Mouse (Mus musculus) hindbrain, postnatal 0 days (tissue): Measurements from ENCODE around the gene Gmnn. TPM values are rescaled to one million over a fixed set of nuclear protein-coding genes. Genes with fewer than 3 reads are reported as not detected.
A peak's percentile ranks its signal among the peaks of the same experiment; 100 is the strongest.

Source experiments
- ATAC-seq: fragments of 200-750 bp; cut with Nextera tagmentation; 2 replicates; pipeline ENCODE4 v1.8.0; 2017; ENCODE audit warnings: mild to moderate bottlenecking, moderate TSS enrichment, moderate library complexity
- DNase-seq: peaks from one replicate; pipeline ENCODE4 v3.0.0-alpha.2; 2015; ENCODE audit warnings: low spot score
- H3K27ac ChIP-seq: fragments of 300-500 bp; sonication (generic); 2 replicates; pipeline ENCODE4 v1.5.1; 2014; ENCODE audit warnings: mild to moderate bottlenecking
- H3K27me3 ChIP-seq: fragments of 300-500 bp; sonication (generic); 2 replicates; pipeline ENCODE4 v1.6.1; 2014; ENCODE audit warnings: low read length, mixed read lengths; ENCODE audit not compliant: insufficient read depth
- H3K36me3 ChIP-seq: fragments of 300-500 bp; sonication (generic); 2 replicates; pipeline ENCODE4 v1.6.1; 2014; ENCODE audit warnings: low read length, mixed read lengths; ENCODE audit not compliant: insufficient read depth
- H3K4me1 ChIP-seq: fragments of 300-500 bp; sonication (generic); 2 replicates; pipeline ENCODE4 v1.6.1; 2014; ENCODE audit warnings: antibody characterized with exemption, low read length, mixed read lengths; ENCODE audit not compliant: insufficient read depth
- H3K4me2 ChIP-seq: fragments of 300-500 bp; sonication (generic); 2 replicates; pipeline ENCODE4 v1.6.1; 2014; ENCODE audit warnings: low read depth, mild to moderate bottlenecking, low read length, moderate library complexity, mixed read lengths
- H3K4me3 ChIP-seq: fragments of 300-500 bp; sonication (generic); 2 replicates; pipeline ENCODE4 v1.5.1; 2014; ENCODE audit warnings: low read length
- H3K9ac ChIP-seq: fragments of 300-500 bp; sonication (generic); replicated peaks from 2 replicates; pipeline ENCODE4 v1.6.1; 2014; ENCODE audit warnings: mild to moderate bottlenecking, low read length, moderate library complexity, mixed read lengths
- H3K9me3 ChIP-seq: fragments of 300-500 bp; sonication (generic); 2 replicates; pipeline ENCODE4 v1.6.1; 2016; ENCODE audit warnings: low read length, mixed read lengths
- CTCF ChIP-seq: IDR thresholded peaks from 2 replicates; pipeline ENCODE4 v1.5.1; 2016; ENCODE audit warnings: antibody characterized with exemption, control low read depth, low read depth
- WGBS: fragments of 180-500 bp; shearing (Covaris S2); extraction: QIAGEN DNeasy Blood & Tissue Kit; methylation state at CpG from one replicate; pipeline ENCODE4 v1.1.7; 2014; 5-methylcytosine and 5-hydroxymethylcytosine counted together
- polyA plus RNA-seq: library from polyadenylated mRNA; unstranded; fragments of >200 nt; fragmentation: Nextera tagmentation; extraction: Ambion mirVana; gene quantifications from 2 replicates; pipeline ENCODE4 v1.2.1, GENCODE M21; 2015
- total RNA-seq: library from RNA; depleted of rRNA; stranded (reverse); fragments of >200 nt; gene quantifications from 2 replicates; pipeline ENCODE4 v1.2.3, GENCODE M21; 2014

Gmnn gene
- total and polyA plus RNA-seq, 2 experiments from 2014 or later = 4.7 to 23.4 TPM

GRCm38 (mm10) chr13:24762254-24762653 lies 531 bp upstream of the Gmnn start:
- H3K27me3 ChIP-seq = no peaks in the 10 kb centered on the region
- 45% methylated on average over 4 of the region's 4 CpGs for WGBS
- H3K9me3 ChIP-seq = no peaks in the 10 kb centered on the region
- H3K36me3 ChIP-seq = no peaks in the 10 kb centered on the region
- H3K4me2 ChIP-seq = peak overlapping the region; percentile 81
- DNase-seq = no peak
- peak overlapping the region; percentile 45; the same call in 1 of the 2 replicates for H3K9ac ChIP-seq
- TF ChIP-seq CTCF = no peak
- no peak overlapping the region for H3K27ac ChIP-seq
- H3K4me3 ChIP-seq = peak overlapping the region; percentile 84
- 0 out of 2 replicates have a peak, but pooled peaks have one; percentile 5 for ATAC-seq
- no peaks in the 10 kb centered on the region for H3K4me1 ChIP-seq

GRCm38 (mm10) chr13:24761083-24761402 lies 680 bp downstream of the Gmnn start:
- no peaks in the 10 kb centered on the region for H3K27me3 ChIP-seq
- no peak for TF ChIP-seq CTCF
- 7% methylated on average over 10 of the region's 10 CpGs for WGBS
- H3K9me3 ChIP-seq = no peaks in the 10 kb centered on the region
- ATAC-seq (no peak; the same call in 1 of the 2 replicates), DNase-seq (no peak)
- peak overlapping the region; percentile 81 for H3K4me2 ChIP-seq
- peak overlapping the region; percentile 84 for H3K4me3 ChIP-seq
- H3K27ac ChIP-seq = peak overlapping the region; percentile 62; the same call in 1 of the 2 replicates
- no peaks in the 10 kb centered on the region for H3K4me1 ChIP-seq
- peak overlapping the region; percentile 45; the same call in 1 of the 2 replicates for H3K9ac ChIP-seq
- no peaks in the 10 kb centered on the region for H3K36me3 ChIP-seq

- no peaks in the 10 kb centered on the region for H3K27me3 ChIP-seq
- no peak for DNase-seq
- peak overlapping the region; percentile 84; the same call in 1 of the 2 replicates for H3K4me3 ChIP-seq
- ATAC-seq = no peak
- H3K4me1 ChIP-seq = no peaks in the 10 kb centered on the region
- H3K4me2 ChIP-seq = no peak overlapping the region; the same call in 1 of the 2 replicates
- H3K9ac ChIP-seq = no peak overlapping the region
- no peaks in the 10 kb centered on the region for H3K9me3 ChIP-seq
- 0 out of 2 replicates have a peak, but pooled peaks cover 3% of the 10 kb centered on the region for H3K36me3 ChIP-seq
- 42% methylated on average over 5 of the region's 5 CpGs for WGBS
- TF ChIP-seq CTCF = no peak
- no peak overlapping the region for H3K27ac ChIP-seq
These were observed 1.3 kb downstream of the Gmnn start for GRCm38 (mm10) chr13:24760351-24760870.

GRCm38 (mm10) chr13:24759451-24759850 lies 2.3 kb downstream of the Gmnn start:
- Histone ChIP-seq H3K9me3 (no peaks in the 10 kb centered on the region), H3K9ac (no peak overlapping the region), H3K4me3 (no peak overlapping the region), H3K36me3 (0 out of 2 replicates have a peak, but pooled peaks cover 3% of the 10 kb centered on the region), H3K4me2 (no peak overlapping the region), H3K27me3 (no peaks in the 10 kb centered on the region), H3K27ac (no peak overlapping the region), H3K4me1 (no peaks in the 10 kb centered on the region)
- TF ChIP-seq CTCF = no peak
- 92% methylated on average over 10 of the region's 10 CpGs for WGBS
- DNase-seq (no peak), ATAC-seq (no peak)

GRCm38 (mm10) chr13:24757820-24758564 lies 3.7 kb downstream of the Gmnn start:
- Histone ChIP-seq H3K4me1 (no peaks in the 10 kb centered on the region), H3K9ac (no peak overlapping the region), H3K27ac (no peak overlapping the region), H3K4me3 (no peak overlapping the region), H3K4me2 (no peak overlapping the region), H3K36me3 (0 out of 2 replicates have a peak, but pooled peaks cover 3% of the 10 kb centered on the region), H3K9me3 (no peaks in the 10 kb centered on the region), H3K27me3 (no peaks in the 10 kb centered on the region)
- WGBS = 89% methylated on average over 12 of the region's 12 CpGs
- ATAC-seq (no peak), DNase-seq (no peak)
- TF ChIP-seq CTCF = no peak

- Histone ChIP-seq H3K36me3 (0 out of 2 replicates have a peak, but pooled peaks cover 3% of the 10 kb centered on the region), H3K4me2 (no peak overlapping the region), H3K4me1 (no peaks in the 10 kb centered on the region), H3K27ac (no peak overlapping the region), H3K9ac (no peak overlapping the region), H3K9me3 (no peaks in the 10 kb centered on the region), H3K27me3 (no peaks in the 10 kb centered on the region), H3K4me3 (no peak overlapping the region)
- 96% methylated on average over 3 of the region's 3 CpGs for WGBS
- DNase-seq (no peak), ATAC-seq (no peak)
- no peak for TF ChIP-seq CTCF
These were observed 5.0 kb downstream of the Gmnn start for GRCm38 (mm10) chr13:24756756-24757155.

- H3K9ac ChIP-seq = no peak overlapping the region
- no peak overlapping the region for H3K27ac ChIP-seq
- WGBS = 91% methylated on average over 8 of the region's 8 CpGs
- no peak for DNase-seq
- H3K9me3 ChIP-seq = no peaks in the 10 kb centered on the region
- 0 out of 2 replicates have a peak, but pooled peaks cover 7% of the 10 kb centered on the region for H3K36me3 ChIP-seq
- no peak overlapping the region for H3K4me3 ChIP-seq
- no peak for ATAC-seq
- H3K27me3 ChIP-seq = no peaks in the 10 kb centered on the region
- H3K4me2 ChIP-seq = no peak overlapping the region
- H3K4me1 ChIP-seq = no peaks in the 10 kb centered on the region
- TF ChIP-seq CTCF = no peak
These were observed 10.3 kb downstream of the Gmnn start for GRCm38 (mm10) chr13:24751396-24751795.
